Mouse (Mus musculus): ENCODE measurements at regions not wholly inside any gene's neighbourhood (a gene's known extent, or its start where the extent isn't known, plus 50 kb on each side); places are given as distances from the start of the nearest gene placed in this dataset.
"Not testable (repeated sequence)": the region's sequence is repeated elsewhere in the genome, so short reads cannot be mapped to it uniquely, and the experiment has no call there.

DNA sequence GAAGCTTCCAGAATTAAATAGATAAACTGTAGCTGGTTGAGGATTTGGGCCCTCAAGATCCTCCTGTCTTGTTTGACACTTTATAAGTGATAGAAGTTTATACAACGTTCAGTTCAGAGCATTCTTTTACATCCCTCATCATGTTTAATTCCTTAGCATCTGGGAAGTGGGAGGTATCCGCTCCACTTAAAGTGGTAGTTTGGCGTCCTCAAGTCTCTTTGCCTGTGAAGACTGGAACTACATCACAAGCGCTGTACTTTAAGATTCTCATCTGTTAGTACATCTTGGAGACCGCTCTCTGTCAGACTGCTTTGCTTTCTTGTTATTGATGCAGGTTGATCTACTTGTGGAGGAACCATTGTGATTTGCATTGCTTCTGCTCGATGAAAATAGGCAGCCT is 459.1 kb upstream of the Sall1 start:
- no peak for TF ChIP-seq CTCF (conservative IDR thresholded peaks at IDR 0.05)
- DNase-seq (ENCODE audit: low spot score in 2 of 2): no peak
- no peak overlapping the region for H3K4me3 ChIP-seq
- no peak overlapping the region for H3K27ac ChIP-seq

DNA sequence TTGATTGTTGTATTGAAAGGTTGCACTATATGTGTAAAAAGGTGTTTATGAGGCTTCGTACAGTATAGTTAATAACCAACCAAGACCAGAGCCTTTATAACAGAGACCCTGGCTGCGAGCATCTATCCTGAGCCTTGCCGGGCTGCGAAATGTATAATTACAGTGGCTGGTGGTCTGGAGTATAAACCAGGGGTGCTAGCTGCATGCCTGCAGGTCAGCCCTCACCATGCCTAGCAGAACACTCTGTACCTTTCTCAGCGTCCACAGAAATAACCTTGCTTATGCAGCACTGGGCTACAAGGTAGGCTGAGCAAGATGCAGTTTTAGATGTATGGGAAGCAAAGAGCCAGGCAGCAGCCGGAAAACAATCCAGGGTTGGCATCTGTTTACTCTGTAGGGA is 457.8 kb upstream of the Sall1 start:
- Histone ChIP-seq H3K4me3 (no peak overlapping the region), H3K27ac (no peak overlapping the region)
- no peak for DNase-seq (ENCODE audit: low spot score in 2 of 2)
- no peak for TF ChIP-seq CTCF (conservative IDR thresholded peaks at IDR 0.05)

DNA sequence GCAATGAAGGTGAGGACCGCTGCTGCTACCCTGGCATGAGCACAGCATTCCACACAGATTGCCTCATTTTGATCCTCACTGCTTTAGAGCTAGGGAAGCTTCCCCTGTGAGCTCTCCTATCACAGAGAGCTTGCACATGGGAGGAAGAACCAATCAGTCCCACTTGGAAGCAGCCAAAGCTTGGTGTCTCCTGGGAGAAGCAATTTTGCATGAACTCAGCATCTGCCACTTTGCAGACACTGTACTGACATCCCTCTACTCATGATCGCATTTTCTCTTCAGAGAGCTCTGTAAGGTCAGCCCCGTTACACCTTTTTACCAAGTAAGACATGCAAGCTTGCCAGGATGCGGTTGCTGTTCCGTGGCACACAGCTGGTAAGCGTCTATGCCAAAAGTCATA is 455.9 kb upstream of the Sall1 start:
- DNase-seq (ENCODE audit: low spot score in 2 of 2): no peak
- Histone ChIP-seq H3K27ac (no peak overlapping the region), H3K4me3 (no peak overlapping the region)
- no peak for TF ChIP-seq CTCF (conservative IDR thresholded peaks at IDR 0.05)

DNA sequence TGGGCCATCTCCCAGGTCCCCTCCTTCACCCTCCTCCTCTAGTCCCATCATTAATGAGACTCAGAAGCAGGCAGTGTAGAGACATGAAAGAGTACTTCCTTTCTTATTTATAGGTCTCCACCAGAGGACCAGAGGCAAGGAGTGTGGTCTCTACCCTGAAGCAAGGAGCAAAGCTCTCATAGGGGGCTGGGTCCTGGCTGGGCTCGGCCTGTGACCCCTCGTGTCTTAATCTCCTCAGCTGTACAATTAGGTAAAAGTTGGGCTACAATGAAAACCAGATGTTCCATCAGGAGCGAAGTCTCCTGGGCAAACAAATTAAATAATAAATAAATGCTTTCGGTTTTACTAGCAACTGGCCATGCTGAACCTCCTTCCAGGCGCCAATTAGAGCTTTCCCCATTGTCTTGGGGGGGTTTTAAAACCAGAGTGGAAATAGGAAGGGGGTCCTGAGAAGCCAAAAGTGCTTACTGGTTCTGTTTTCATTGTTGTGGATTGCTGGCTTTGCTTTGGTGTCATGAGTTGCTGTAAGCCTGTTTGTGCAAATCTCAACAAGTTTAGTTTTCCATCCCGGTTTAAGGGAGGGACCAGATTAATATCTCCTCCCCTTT is 454.2 kb upstream of the Sall1 start:
- TF ChIP-seq CTCF (conservative IDR thresholded peaks at IDR 0.05): no peak
- DNase-seq (ENCODE audit: low spot score in 2 of 2): no peak
- Histone ChIP-seq H3K4me3 (no peak overlapping the region), H3K27ac (no peak overlapping the region)

DNA sequence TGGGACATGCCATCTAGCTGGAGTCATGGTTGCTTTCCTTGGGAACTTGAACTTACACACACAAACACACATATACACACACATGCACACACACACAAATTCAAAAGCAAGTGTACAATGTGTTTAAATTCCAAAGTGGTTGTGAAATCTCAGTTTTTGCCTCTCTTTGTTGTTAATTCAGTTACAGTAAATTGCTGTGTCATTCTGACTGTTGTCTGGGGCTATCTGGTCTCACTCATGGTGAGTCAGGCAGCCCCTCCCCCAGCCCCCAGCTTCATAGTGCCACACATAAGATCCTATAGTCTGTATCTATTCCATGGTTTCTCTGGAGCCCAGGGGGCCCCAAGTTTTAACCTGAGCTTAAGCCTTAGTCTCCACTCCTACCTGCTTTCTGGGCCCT is 448.4 kb upstream of the Sall1 start:
- H3K4me3 ChIP-seq: no peak overlapping the region
- TF ChIP-seq CTCF (conservative IDR thresholded peaks at IDR 0.05): no peak
- H3K27ac ChIP-seq: no peak overlapping the region
- no peak for DNase-seq (ENCODE audit: low spot score in 2 of 2)

DNA sequence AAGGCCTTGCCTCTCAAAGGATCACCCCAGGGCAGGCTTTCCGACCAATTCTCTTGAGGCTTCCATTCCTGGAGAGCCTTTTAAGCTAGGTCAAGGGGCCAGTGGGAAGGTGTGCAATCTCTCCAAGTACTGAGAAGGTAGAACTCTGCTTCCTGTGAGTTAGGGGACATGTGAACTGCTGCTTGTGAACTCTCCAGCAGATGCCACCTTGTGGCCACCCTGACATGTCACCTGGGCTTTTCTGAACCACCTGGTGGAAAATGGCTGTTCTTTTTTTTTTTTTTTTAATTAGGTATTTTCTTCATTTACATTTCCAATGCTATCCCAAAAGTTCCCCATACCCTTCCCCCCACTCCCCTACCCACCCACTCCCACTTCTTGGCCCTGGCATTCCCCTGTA is 438.5 kb upstream of the Sall1 start:
- not testable (repeated sequence) for H3K4me3 ChIP-seq; H3K27ac ChIP-seq; DNase-seq (ENCODE audit: low spot score in 2 of 2)
- TF ChIP-seq CTCF (conservative IDR thresholded peaks at IDR 0.05): peak; percentile 36

DNA sequence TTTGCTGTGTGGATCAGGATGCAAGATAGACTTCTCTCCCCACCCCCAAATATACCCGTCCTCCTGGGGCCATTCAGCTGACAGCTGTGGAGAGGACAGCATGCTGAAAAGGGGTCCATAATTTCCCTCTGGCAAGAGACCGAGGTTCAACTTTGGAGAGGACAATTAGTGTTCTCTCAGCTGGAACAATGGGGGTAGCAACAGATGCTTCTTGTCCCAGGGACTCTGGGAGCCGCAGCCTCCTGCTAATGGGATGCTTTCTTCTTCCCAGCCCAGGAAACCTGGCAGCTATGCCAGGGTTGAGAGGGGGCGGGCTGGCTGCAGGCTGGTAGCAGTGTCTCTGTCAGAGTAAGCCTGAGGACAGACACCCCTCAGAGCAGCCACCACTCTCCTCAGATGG is 433.0 kb upstream of the Sall1 start:
- no peak for DNase-seq (ENCODE audit: low spot score in 2 of 2)
- TF ChIP-seq CTCF (conservative IDR thresholded peaks at IDR 0.05): no peak
- Histone ChIP-seq H3K4me3 (no peak overlapping the region), H3K27ac (no peak overlapping the region)

DNA sequence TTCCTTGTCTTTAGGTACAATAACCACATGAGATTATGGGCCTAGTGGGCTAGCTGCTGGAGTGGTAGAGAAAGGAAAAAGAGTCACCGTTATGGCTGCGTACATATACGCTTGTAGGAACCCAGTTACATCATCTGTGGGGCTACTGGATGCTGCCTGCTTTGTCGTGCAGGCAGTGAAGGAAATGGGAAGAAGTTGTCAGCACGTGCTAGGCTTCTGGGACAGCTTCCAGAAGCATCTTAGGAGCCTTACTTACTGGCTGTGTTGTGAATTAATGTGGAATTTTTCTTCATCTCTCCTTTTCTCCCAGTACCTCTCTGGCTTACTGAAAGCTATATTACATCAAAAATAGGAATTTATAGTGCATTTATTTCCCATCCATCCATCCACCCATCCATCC is 427.2 kb upstream of the Sall1 start:
- H3K27ac ChIP-seq: no peak overlapping the region
- H3K4me3 ChIP-seq: no peak overlapping the region
- no peak for TF ChIP-seq CTCF (conservative IDR thresholded peaks at IDR 0.05)
- no peak for DNase-seq (ENCODE audit: low spot score in 2 of 2)

DNA sequence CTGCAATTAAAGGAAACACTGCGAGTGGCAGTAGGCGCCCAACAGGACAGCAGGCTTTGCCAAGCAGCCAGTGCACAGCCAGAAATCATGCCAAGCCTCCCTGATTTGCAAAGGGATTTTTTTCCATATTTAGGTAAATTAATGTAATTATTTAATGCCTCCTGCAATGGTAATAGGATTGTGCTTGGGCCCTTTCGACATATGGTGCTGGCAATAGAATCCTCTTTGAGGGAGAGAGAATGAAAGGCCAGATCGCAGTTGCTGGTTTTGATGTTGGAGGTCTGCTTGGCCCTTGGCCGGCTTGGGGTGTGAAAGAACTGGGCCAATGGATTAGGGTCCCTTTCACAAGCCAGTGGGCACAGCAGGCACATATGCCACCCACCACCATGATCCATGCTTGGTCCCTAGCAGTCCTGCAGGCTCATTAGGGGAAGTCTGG is 424.8 kb upstream of the Sall1 start:
- no peak overlapping the region for H3K4me3 ChIP-seq
- no peak overlapping the region for H3K27ac ChIP-seq
- no peak for DNase-seq (ENCODE audit: low spot score in 2 of 2)
- TF ChIP-seq CTCF (conservative IDR thresholded peaks at IDR 0.05): no peak

DNA sequence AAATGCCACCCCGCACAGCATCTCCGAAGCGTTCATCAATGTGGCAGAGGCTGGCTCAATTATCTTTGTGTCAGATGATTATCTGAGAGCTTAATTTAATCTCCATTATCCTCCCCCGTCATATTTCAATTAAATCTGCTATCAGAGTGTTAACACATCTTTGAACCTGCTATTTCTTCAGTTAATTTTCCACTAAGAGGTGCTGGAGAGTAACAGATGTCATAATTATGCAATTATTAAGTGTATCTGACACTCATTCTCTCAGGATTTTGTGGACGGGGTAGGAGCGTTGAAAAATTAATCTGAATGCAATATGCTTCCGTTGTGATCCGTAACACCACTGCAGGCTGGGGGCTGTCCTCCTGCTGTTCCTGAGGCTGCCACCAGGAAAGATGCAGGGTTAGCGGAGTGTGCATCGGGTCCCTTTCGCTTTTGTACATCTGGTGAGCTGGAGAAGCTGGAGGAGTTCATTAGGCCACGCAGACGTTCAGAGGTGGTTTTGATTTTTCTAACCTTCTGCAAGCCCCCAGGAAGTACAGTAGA is 421.3 kb upstream of the Sall1 start:
- Histone ChIP-seq H3K4me3 (no peak overlapping the region), H3K27ac (no peak overlapping the region)
- TF ChIP-seq CTCF (conservative IDR thresholded peaks at IDR 0.05): peak; percentile 55
- no peak for DNase-seq (ENCODE audit: low spot score in 2 of 2)

DNA sequence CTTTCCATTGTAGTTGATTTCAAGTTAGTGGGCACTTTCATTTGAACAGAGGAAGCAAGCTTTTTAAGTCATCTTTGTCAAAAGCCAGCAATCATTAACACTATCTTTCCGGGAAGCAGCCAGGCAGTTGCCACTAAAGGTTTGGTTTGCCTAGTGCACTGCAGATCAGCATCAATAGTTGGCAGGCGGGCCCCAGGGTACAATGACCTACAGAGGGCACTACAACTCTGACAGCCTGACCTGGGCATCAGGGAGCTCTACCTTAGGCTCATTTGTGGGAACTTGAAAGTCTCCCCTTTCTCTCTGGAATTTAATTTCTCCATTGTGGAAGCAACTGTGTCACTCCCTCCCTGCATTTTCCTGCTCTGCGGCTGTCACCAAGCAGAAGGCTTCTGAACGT is 412.6 kb upstream of the Sall1 start:
- Histone ChIP-seq H3K27ac (no peak overlapping the region), H3K4me3 (no peak overlapping the region)
- no peak for DNase-seq (ENCODE audit: low spot score in 2 of 2)
- TF ChIP-seq CTCF (conservative IDR thresholded peaks at IDR 0.05): no peak

DNA sequence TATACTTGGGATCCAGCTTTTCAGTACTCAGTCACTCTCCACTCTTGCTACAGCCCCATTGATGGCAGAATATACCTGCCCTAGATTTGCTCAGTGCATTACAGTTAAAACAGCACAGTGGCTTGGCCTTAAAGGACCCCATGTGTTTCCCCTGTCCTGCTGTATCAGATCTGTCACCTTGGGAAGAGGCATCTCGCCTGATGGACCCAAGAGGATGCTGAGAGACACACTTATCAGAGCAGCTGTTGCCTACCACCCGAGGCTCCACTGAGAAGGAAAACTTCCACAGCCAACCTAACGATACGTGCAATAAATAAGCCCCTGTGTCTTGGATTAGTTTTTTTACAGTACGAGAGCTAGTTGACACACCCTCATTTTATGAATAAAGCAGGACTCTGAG is 411.8 kb upstream of the Sall1 start:
- no peak for DNase-seq (ENCODE audit: low spot score in 2 of 2)
- no peak overlapping the region for H3K4me3 ChIP-seq
- no peak overlapping the region for H3K27ac ChIP-seq
- no peak for TF ChIP-seq CTCF (conservative IDR thresholded peaks at IDR 0.05)

DNA sequence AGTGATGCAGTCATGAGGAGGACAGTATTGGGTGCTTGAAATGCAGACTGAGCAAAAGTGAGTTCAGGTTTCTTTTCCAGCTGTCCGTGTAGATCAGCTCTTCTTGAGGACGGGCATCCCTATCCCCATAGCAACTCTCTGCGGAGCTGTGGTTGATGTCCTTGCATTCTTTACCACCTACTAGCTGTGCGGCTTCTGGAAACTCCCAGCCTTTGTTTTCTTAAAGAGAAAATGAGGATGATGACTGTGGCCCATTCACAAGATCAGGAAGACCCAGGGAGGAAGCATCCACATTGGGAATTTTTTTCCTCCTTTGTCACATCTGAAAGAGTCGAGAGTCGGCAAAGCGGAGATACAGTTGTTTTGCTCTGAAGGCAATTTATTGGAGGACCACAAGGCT is 410.2 kb upstream of the Sall1 start:
- TF ChIP-seq CTCF (conservative IDR thresholded peaks at IDR 0.05): no peak
- no peak overlapping the region for H3K4me3 ChIP-seq
- DNase-seq (ENCODE audit: low spot score in 2 of 2): no peak
- no peak overlapping the region for H3K27ac ChIP-seq

DNA sequence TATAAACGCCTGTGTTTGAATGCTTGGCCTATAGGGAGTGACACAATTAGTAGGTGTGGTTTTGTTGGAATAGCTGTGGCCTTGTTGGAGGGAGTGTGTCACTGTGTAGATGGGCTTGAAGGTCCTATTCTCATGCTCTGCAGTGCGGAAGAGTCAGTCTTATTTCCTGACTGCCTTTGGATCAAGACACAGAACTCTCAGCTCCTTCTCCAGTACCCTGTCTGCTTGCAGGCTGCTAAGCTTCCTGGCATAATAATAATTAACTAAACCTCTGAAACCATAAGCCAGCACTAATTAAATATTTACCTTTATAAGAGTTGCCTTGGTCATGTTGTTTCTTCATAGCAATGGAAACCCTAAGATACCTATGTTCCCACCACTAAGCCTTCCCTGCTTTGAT is 409.8 kb upstream of the Sall1 start:
- Histone ChIP-seq H3K4me3 (no peak overlapping the region), H3K27ac (no peak overlapping the region)
- TF ChIP-seq CTCF (conservative IDR thresholded peaks at IDR 0.05): no peak
- no peak for DNase-seq (ENCODE audit: low spot score in 2 of 2)

DNA sequence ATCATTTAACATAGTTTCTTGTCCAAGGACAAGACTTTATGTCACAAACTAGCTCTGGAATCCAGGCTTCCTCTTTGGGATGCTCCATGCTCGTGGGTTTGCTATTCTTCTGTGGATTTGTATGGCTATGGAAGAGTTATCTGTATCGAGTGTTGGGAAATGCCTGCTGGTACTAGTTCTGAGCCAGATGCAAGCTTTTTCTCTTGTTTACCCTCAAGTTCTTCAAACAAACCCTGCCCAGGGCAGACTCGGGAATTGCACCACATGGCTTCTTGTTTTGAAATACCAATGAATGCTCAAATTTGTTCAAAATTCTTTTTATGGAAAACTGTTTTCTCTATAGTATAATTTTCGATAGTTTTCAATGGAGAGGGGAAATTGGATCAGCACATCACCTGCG is 400.5 kb upstream of the Sall1 start:
- H3K4me3 ChIP-seq: no peak overlapping the region
- no peak overlapping the region for H3K27ac ChIP-seq
- TF ChIP-seq CTCF (conservative IDR thresholded peaks at IDR 0.05): no peak
- DNase-seq (ENCODE audit: low spot score in 2 of 2): no peak
